Mouse (Mus musculus) CH12.LX (cell line): ENCODE measurements at regions not wholly inside any gene's neighbourhood (a gene's known extent, or its start where the extent isn't known, plus 50 kb on each side); places are given as distances from the start of the nearest gene placed in this dataset.

ENCODE experiments used
- HCFC1 ChIP-seq: IDR thresholded peaks from 2 replicates; pipeline ENCODE4 v1.6.1; 2012; ENCODE audit warnings: low read depth, mild to moderate bottlenecking, inconsistent platforms, low read length, improper control_type of control experiment
- KAT2A ChIP-seq: IDR thresholded peaks from 2 replicates; pipeline ENCODE4 v1.6.1; 2012; ENCODE audit warnings: low read length, improper control_type of control experiment, inconsistent platforms; ENCODE audit not compliant: insufficient replicate concordance
- MXI1 ChIP-seq: IDR thresholded peaks from 2 replicates; pipeline ENCODE4 v1.6.1; 2011; ENCODE audit warnings: mild to moderate bottlenecking, low read depth, low read length, improper control_type of control experiment
- NELFE ChIP-seq: IDR thresholded peaks from 2 replicates; pipeline ENCODE4 v1.6.1; 2011; ENCODE audit warnings: low read depth, low read length, improper control_type of control experiment
- TCF12 ChIP-seq: IDR thresholded peaks from 2 replicates; pipeline ENCODE4 v1.6.1; 2014; ENCODE audit warnings: low read depth, mild to moderate bottlenecking, inconsistent platforms, low read length, improper control_type of control experiment
- USF1 ChIP-seq: IDR thresholded peaks from 2 replicates; pipeline ENCODE4 v1.6.1; 2014; ENCODE audit warnings: low read depth, mild to moderate bottlenecking, inconsistent platforms, low read length, improper control_type of control experiment

GRCm38 (mm10) chr13:84345791-84346511, 123.9 kb downstream of the Tmem161b start:
- TF ChIP-seq KAT2A: no peak
- no peak for TF ChIP-seq NELFE
- no peak for TF ChIP-seq TCF12
- TF ChIP-seq MXI1: no peak
- no peak for TF ChIP-seq USF1
- TF ChIP-seq HCFC1: no peak
